Comparison of ENCODE assay signal across 14 mouse cellular contexts in the genomic region with DNA sequence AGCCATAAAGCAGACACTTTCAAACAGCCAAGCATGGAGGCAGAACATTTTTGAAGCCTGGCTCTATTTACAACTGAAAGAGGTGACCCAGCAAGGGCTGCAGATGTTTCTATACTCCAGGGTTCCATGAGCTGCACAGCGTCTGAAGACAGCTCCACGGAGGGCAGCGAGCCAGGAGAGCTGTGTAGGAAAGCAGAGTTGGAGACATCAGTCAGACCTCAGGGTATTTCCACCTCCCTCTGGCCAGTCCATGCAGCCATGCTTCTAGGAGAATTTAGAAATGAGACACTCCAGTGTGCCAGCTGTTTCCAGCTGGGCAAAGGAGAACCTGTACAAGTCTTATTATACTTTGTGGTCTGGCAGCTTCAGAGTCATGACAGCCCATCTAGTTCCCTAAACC.
DNase-seq lines count a peak whose midpoint lies in the region; ATAC-seq and TF ChIP-seq lines count a peak whose summit lies in the region.
"Had no signal": no experiment of that assay in that cellular context is flagged by ENCODE, and none has a peak within 500 bp of the region (broad histone marks: within the 10 kb centered on the region; RNA-seq: fewer than 3 reads in every experiment).

No protein-coding gene starts in this region.

- no peak for TF ChIP-seq CTCF in lung, embryonic 14.5 days (IDR thresholded peaks at IDR 0.05; ENCODE audit: low read depth)

- no peaks in the 10 kb centered on the region for H3K9me3 ChIP-seq in heart, embryonic 10.5 days
- no peaks in the 10 kb centered on the region for H3K9me3 ChIP-seq in lung, embryonic 14.5 days (ENCODE audit: low read depth, low read length)
- H3K9me3 ChIP-seq: forebrain, embryonic 13.5 days; heart, embryonic 13.5 days; liver, embryonic 13.5 days had no signal

- 57% methylated on average over 3 of the region's 3 CpGs for WGBS in heart, embryonic 10.5 days
- 50% methylated on average over 3 of the region's 3 CpGs for WGBS in lung, embryonic 14.5 days

- no peaks in the 10 kb centered on the region for H3K4me1 ChIP-seq in heart, embryonic 10.5 days
- no peaks in the 10 kb centered on the region for H3K4me1 ChIP-seq in lung, embryonic 14.5 days (ENCODE audit: insufficient read depth)
- H3K4me1 ChIP-seq: liver, embryonic 13.5 days had no signal

- H3K9ac ChIP-seq in lung, embryonic 14.5 days = no peak overlapping the region
- H3K9ac ChIP-seq: forebrain, embryonic 13.5 days; heart, embryonic 13.5 days; liver, embryonic 13.5 days had no signal

- no peak overlapping the region for H3K4me3 ChIP-seq in heart, embryonic 10.5 days
- H3K4me3 ChIP-seq in lung, embryonic 14.5 days (ENCODE audit: low read depth, low read length) = no peak overlapping the region
- H3K4me3 ChIP-seq: forebrain, embryonic 13.5 days; heart, embryonic 13.5 days; liver, embryonic 13.5 days had no signal

- ATAC-seq in lung, embryonic 14.5 days (ENCODE audit: insufficient read depth) = peak; percentile 73
- ATAC-seq: forebrain, embryonic 13.5 days; midbrain, embryonic 16.5 days had no signal

- no peak overlapping the region for H3K27ac ChIP-seq in heart, embryonic 10.5 days
- H3K27ac ChIP-seq in lung, embryonic 14.5 days (ENCODE audit: low read depth) = no peak overlapping the region
- H3K27ac ChIP-seq: forebrain, embryonic 13.5 days; heart, embryonic 13.5 days; liver, embryonic 13.5 days had no signal

- DNase-seq in heart, postnatal 4 days = peak; percentile 30
- no peak for DNase-seq in heart, embryonic 10.5 days (ENCODE audit: low spot score)
- peak; percentile 71 for DNase-seq in lung, embryonic 14.5 days
- DNase-seq in lung, adult 18-20 months = no peak
- peak; percentile 25 for DNase-seq in fibroblast of lung, adult 2 months (ENCODE audit: low read depth)
- peak; percentile 51 to 86 for DNase-seq in lung, postnatal 4 days
- DNase-seq in left cerebral cortex, postnatal 4 days = no peak
- DNase-seq: cerebellum, adult 8-10 months; liver, embryonic 13.5 days; retina, postnatal 1 day; right cerebral cortex, postnatal 4 days had no signal

- no peak overlapping the region for H3K4me2 ChIP-seq in lung, embryonic 14.5 days
- H3K4me2 ChIP-seq: forebrain, embryonic 13.5 days; heart, embryonic 13.5 days; liver, embryonic 13.5 days had no signal

- H3K36me3 ChIP-seq in heart, embryonic 10.5 days = no peaks in the 10 kb centered on the region
- H3K36me3 ChIP-seq in lung, embryonic 14.5 days (ENCODE audit: insufficient read depth) = no peaks in the 10 kb centered on the region
- H3K36me3 ChIP-seq: heart, embryonic 13.5 days; liver, embryonic 13.5 days had no signal

- H3K27me3 ChIP-seq in heart, embryonic 10.5 days (ENCODE audit: insufficient read depth, poor library complexity, severe bottlenecking) = no peaks in the 10 kb centered on the region
- no peaks in the 10 kb centered on the region for H3K27me3 ChIP-seq in lung, embryonic 14.5 days (ENCODE audit: insufficient read depth, low read length)
- H3K27me3 ChIP-seq: liver, embryonic 13.5 days had no signal

- intact Hi-C loops in left cerebral cortex, postnatal 4 days (cut with DNase I) = loop anchor here (5.0 to 10.0 kb wide), 2 partner anchors 81 to 302 kb away; no protein-coding TSS in a partner anchor

Comparison
In these comparisons a context has a peak if more than half of its experiments do, and no peak if none do; other contexts are left out.
1. DNase-seq: peak in heart, postnatal 4 days (single experiment), lung, embryonic 14.5 days (single experiment), fibroblast of lung, adult 2 months (single experiment) and lung, postnatal 4 days (2 of 2); none in heart, embryonic 10.5 days (single experiment), lung, adult 18-20 months (0 of 2) and left cerebral cortex, postnatal 4 days (single experiment).